Mouse (Mus musculus): ENCODE data around the gene Mllt6.
"Not testable (repeated sequence)": the region's sequence is repeated elsewhere in the genome, so short reads cannot be mapped to it uniquely, and the experiment has no call there.

Gene Mllt6

DNA sequence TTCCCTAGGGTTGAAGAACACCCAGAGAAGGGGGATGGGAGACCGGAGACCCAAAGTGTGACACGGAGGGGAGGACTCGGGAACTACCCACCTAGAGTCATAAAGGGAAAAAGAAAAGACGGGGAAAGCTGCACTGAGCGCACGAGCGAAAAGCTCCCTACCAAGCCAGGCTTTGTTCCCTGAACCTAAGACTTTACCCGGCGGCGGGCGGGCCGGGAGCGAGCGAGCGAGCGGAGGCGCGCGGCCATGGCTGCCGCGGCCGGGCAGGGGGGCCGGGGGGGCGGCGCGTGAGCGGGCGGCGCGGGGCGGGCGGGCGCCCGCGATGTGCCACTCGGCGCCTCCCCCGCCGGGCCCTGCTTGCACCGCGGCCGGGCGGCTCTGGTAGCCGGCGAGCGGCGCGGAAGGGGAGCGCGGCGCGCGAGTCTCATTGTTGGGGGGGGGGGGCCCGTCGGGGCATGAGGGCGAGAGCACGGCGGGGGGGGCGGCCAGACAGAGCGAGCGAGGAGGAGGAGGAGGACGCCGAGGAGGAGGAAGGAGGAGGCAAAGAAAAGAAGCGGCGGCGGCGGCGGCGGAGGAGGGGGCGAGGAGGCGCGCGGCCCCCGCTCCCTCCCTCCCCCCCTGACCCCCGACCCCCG is at the start of gene Mllt6:
Gene Mllt6, plus strand, starts transcription at position 522 of the 635 bp plus-strand sequence.
- peak in 1 of 2 experiments; percentile 82 for DNase-seq (ENCODE audit: inconsistent age in 2 of 2, low spot score in 1 of 2)

- no peak for DNase-seq (ENCODE audit: inconsistent age in 2 of 2, low spot score in 1 of 2)
Measured at GRCm38 (mm10) chr11:97615276-97615675, 47.9 kb upstream of the Mllt6 start.

DNA sequence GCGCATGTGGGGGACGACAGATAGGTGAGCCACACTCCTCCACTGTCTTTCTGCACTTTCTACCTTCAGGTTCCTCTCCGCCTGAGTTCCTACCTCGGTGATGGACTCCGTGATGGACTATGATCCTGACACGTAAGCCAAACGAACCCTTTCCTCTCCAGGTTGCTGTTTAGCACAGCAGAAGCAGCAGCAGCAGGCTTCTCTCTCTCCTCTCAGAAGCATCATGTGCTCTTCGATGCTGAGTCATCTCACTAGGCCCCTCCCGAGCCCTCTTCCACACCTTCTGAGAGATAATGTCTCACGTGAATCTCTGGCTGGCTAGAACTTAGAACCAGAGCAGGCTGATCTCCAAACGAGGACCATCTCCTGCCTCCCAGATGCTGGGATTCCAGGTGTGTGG is 44.8 kb upstream of the Mllt6 start:
- no peak for DNase-seq (ENCODE audit: inconsistent age in 2 of 2, low spot score in 1 of 2)

DNA sequence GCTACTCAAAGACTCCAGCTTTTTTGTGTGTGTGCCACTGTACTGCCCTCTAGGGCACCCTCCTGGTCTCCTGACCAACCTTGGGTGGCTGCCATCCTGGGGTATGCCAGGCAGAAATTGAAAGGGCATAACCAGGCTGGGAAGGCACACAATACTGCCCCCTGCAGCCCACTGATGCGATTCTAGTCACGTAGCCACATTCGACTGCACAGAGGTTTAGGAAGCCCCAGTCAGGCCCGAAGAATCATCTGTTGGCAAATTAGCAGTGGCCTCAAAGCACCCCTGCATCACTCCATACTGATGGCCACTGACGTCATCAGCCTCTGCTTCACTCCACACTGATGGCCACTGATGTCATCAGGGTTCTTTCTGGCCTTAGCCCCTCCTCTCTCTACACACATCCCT is 43.8 kb upstream of the Mllt6 start:
- DNase-seq (ENCODE audit: inconsistent age in 2 of 2, low spot score in 1 of 2) = peak; percentile 80 to 90

DNA sequence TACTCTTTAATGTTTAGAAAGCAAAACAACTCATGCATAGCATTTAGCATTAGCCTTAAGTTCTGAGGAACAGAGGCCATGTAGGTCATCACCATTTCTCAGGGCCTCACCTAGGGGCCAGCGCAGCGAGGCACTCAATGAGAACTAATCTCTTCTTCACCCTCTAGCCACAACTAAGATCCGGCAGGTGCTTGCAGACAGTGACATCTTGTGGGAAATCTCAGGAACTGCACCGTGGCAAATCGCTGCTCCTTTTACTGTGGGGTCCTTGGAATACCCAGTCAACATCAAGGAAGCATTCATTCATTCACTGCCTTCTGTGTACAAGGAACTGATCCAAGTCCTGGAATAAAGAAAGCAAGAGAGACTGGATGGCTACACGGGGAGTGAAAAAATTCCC is 40.8 kb upstream of the Mllt6 start:
- peak; percentile 72 to 90 for DNase-seq (ENCODE audit: inconsistent age in 2 of 2, low spot score in 1 of 2)

DNA sequence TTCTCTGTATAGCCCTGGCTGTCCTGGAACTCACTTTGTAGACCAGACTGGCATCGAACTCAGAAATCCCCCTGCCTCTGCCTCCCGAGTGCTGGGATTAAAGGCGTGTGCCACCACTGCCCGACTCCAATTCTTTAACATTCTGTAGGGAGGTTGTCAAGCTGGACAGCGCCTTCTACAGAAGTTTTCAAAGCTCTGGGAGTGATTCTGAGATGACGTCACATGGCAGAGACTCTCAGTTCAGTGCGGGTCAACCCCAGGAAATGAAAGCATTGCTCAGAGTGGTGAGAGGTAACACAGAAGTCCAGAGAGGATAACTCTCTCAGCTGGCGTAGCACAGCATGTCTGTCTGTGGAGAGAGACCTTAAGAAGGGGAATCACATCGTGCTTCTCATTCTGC is 40.0 kb upstream of the Mllt6 start:
- no peak for DNase-seq (ENCODE audit: inconsistent age in 2 of 2, low spot score in 1 of 2)

- DNase-seq (ENCODE audit: inconsistent age in 2 of 2, low spot score in 1 of 2) = no peak
Measured at GRCm38 (mm10) chr11:97625551-97625950, 37.7 kb upstream of the Mllt6 start.

- no peak for DNase-seq (ENCODE audit: inconsistent age in 2 of 2, low spot score in 1 of 2)
Measured at GRCm38 (mm10) chr11:97626431-97626830, 36.8 kb upstream of the Mllt6 start.

DNA sequence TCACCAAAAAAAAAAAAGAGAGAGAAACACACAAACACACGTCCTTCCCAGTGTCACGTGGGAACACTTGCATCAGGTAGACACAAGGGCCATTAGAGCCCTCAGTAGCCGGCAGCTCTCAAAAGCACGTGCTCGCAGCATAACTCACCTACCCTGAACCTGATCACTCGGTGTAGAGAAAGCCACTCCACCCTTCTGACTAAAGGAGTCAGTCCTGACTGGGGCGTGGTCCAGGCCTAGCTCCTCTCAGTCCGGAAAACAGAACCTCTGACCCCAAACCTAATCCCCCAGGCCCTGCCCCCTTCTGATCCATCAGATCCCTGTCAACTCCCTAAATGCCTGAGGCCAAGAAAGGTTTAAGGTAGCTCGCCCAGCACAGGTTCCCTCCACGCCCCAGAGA is 36.4 kb upstream of the Mllt6 start:
- DNase-seq (ENCODE audit: inconsistent age in 2 of 2, low spot score in 1 of 2) = no peak

- peak in 1 of 2 experiments; percentile 37 for DNase-seq (ENCODE audit: inconsistent age in 2 of 2, low spot score in 1 of 2)
Measured at GRCm38 (mm10) chr11:97627556-97628302, 35.5 kb upstream of the Mllt6 start.

DNA sequence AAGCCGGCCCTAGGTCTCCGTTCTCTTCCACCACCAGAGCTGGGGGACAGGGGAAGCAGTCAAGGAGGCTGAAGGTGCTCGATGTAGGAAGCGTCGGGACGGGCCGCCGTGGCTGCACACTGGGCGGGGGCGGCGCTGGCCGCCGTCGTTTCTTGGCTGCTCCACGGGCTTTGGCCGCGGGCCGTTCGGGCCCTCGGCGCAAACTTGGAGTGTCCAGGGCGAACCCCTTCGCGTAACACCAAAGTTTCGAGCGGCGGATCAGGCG is 35.0 kb upstream of the Mllt6 start:
- DNase-seq (ENCODE audit: inconsistent age in 2 of 2, low spot score in 1 of 2) = no peak

DNA sequence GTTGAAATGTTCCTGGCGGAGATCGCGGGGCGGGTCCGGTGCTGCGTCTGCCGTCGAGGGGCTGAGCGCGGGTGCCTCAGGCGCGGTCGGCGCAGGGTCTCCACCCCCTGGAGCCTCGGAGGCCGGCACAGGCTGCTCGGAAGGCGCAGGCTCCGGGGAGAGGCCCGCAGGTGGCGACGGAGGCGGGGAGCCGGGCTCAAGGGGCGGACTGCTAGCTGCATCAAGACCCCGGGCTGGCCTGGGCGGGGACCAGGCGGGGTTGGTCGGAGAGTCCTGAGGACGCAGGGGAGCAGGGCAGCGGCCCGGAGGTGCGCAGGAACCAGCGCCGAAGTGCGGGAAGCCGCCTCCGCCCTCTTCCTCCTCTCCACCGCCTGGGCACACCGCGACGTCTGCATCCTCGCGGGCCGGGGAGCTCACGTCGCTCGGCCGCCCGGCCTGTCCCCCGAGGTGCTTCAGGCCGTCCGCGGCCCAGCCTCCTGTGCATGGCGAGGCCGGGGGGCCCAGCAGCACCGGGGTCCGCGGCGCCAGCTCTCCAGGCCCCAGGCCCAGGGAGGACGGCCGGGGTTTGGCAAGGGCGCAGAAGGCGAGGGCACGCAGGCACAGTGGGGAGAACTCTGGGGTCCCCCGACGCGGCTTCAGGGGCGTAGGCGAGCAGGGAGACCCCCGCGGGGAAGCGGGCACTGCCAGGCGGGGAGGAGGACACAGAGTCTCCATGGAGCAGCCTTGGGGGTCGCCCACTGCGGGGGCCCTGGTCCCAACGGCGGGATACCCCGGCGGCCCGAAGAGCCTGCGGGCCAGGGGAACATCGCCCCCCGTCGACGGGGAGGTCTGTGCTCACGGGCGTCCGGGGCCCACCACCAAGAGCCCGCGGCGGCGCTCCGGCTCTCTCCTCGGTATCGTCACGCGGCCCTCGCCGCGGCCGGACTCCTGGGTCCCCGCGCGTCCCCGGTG is 34.4 kb upstream of the Mllt6 start:
- peak in 1 of 2 experiments; percentile 56 for DNase-seq (ENCODE audit: inconsistent age in 2 of 2, low spot score in 1 of 2)

DNA sequence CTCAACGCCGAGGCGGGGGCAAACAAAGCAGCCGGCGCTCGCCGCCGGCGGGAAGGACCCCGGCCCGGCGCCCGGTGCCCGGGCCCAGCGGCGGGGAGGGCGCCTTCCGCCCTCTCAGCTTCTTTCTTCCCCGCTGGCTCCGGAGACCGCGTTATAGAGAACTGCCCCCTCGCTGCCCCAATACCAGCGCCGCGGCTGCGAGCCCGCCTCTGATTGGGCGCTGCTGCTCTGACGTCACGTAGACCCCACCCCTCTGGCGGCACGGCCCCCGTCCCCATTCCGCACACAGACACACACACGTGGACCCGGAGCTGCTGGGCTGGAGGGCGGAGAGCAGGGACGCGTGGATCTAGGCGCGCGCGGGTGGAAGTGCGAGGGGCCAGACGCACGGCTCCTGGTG is 33.6 kb upstream of the Mllt6 start, which contains the start of gene Epop:
Gene Epop, minus strand, starts transcription at position 127 of the 400 bp plus-strand sequence.
- DNase-seq (ENCODE audit: inconsistent age in 2 of 2, low spot score in 1 of 2) = peak; percentile 94 to 96

DNA sequence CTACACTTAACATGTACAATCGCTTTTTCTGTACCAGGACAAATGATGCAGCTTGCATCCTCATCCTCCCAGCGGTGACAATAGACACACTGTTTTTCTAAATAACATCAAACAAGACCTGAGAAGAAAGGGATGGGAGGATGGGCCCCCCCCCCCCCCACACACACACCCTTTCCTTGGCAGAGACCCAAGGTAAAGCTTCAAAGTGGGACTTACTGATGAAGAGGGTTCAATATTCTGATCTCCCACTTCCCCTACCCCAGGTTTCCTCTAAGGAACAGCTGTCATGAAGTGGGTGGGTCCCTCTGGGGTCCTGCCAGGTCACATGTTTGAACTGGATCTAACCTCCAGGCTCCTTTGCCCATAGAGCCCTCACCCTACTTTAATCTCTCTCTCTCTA is 32.2 kb upstream of the Mllt6 start:
- DNase-seq (ENCODE audit: inconsistent age in 2 of 2, low spot score in 1 of 2) = no peak

- no peak for DNase-seq (ENCODE audit: inconsistent age in 2 of 2, low spot score in 1 of 2)
Measured at GRCm38 (mm10) chr11:97631500-97631899, 31.7 kb upstream of the Mllt6 start.

- DNase-seq (ENCODE audit: inconsistent age in 2 of 2, low spot score in 1 of 2) = peak; percentile 81 to 93
Measured at GRCm38 (mm10) chr11:97631938-97632337, 31.3 kb upstream of the Mllt6 start.

- not testable (repeated sequence) for DNase-seq (ENCODE audit: inconsistent age in 2 of 2, low spot score in 1 of 2)
Measured at GRCm38 (mm10) chr11:97632440-97632839, 30.8 kb upstream of the Mllt6 start.

GRCm38 (mm10) chr11:97635468-97636019 is 27.7 kb upstream of the Mllt6 start:
- DNase-seq (ENCODE audit: inconsistent age in 2 of 2, low spot score in 1 of 2) = no peak

DNA sequence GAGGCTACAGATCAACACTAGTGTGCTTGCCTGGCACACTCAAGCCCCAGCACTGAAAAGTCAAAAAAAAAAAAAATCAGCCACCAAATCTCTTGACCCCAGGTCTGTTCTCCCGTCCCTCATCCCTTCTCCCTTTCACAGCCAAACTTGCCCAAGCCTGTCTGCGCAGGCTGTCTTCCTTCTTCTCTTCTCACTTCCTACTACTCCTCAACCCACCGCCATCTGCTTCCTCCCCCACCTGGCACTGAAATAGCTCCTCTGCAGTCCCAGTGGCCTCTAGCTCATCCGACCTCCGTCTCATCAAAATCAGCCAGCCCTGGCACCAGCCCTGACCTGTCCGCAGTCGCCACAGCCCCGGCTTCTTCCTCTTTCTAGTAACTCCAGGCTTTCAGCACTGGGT is 21.5 kb upstream of the Mllt6 start:
- DNase-seq (ENCODE audit: inconsistent age in 2 of 2, low spot score in 1 of 2) = peak in 1 of 2 experiments; percentile 25

DNA sequence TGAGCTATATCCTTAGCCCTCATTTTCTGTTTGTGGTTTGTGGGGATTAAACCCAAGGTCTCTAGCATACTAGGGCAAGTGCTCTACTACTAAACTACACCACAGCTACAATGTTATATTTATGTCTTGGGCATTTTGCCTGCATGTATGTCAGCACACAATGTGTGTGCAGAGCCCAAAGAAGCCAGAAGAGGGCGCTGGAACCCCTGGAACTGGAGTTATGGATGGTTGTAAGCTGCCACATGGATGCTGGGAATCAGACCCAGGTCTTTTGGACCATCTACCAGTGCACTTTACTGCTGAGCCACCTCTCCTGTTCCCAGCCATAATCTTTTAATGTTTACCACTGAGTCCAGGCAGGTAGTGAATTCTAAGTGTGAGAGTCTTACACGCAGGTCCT is 20.5 kb upstream of the Mllt6 start:
- DNase-seq (ENCODE audit: inconsistent age in 2 of 2, low spot score in 1 of 2) = no peak

DNA sequence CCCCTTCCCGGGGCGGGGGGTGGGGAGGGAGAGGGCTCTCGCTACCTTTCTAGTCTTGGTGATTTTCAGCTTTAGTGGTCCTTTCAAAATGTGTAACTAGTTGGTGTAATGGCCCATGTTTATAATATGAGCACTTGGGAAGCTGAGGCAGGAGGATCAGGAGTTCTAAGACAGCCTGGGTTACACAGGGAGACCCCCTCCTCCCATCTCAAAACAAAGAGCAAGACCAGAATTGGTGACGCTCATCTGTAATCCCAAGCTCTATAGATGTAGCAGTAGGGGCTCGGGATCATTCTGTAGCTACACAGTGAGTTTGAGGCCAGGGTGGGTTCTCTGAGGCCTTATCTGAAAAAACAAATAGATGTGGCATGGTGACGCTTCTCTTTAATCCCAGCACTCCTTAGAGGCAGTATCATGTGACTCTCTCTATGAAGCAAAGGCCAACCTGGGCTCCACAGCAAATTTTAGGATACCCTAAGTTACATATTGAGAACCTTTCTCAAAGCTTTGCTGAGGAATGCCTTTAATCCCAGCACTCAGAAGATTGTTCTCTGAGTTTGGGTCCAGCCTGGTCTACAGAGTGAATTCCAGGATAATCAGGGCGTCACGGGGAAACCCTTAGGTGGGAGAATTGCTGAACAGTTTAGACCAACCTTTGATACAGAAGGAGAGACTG is 19.7 kb upstream of the Mllt6 start:
- no peak for DNase-seq (ENCODE audit: inconsistent age in 2 of 2, low spot score in 1 of 2)

Data from adrenal gland, adult (tissue).